Mouse (Mus musculus): ENCODE measurements around the gene Immp2l.

- TF ChIP-seq CTCF (IDR thresholded peaks at IDR 0.05; ENCODE audit: low read depth, low read length) (no peak), GATA2 (IDR thresholded peaks at IDR 0.05; ENCODE audit: borderline replicate concordance, low read depth, low read length) (no peak), TAL1 (conservative IDR thresholded peaks at IDR 0.05; ENCODE audit: low read depth, low read length) (no peak), POLR2AphosphoS5 (IDR thresholded peaks at IDR 0.05; ENCODE audit: insufficient replicate concordance, low read depth, low read length) (no peak)
Observed at GRCm38 (mm10) chr12:40980160-40980559, 43.7 kb upstream of the Immp2l start.
